Mouse (Mus musculus) layer of hippocampus, adult 18-20 months (tissue): ENCODE measurements at regions not wholly inside any gene's neighbourhood (a gene's known extent, or its start where the extent isn't known, plus 50 kb on each side); places are given as distances from the start of the nearest gene placed in this dataset.
"Not testable (repeated sequence)": the region's sequence is repeated elsewhere in the genome, so short reads cannot be mapped to it uniquely, and the experiment has no call there.

Experiments used
- DNase-seq, 2 experiments: peaks; one replicate each; pipeline ENCODE4 v3.0.0; 2022; ENCODE audit warnings: low spot score in 2 of 2

DNA sequence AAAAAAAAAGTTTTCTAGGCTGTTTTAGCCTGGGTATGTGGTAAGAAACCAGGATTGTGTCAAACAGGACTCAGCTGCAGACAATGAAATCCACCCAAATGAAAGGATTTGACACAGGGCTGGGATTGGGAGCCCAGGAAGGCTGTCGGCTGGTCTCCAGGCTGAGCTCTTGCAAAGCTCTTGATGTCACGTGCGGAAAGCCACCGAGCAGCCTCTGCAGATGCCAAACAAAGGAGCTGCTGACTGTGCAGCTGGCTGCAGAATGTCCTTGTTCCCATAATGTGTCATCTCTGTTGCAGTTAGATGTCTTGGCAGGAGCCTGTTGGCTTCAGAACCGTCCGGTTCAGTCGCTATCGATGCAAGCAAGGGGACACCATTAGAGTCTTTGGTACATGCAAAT is 56.1 kb downstream of the Bbs10 start:
- DNase-seq, result peak in 1 of 2 experiments; percentile 20

DNA sequence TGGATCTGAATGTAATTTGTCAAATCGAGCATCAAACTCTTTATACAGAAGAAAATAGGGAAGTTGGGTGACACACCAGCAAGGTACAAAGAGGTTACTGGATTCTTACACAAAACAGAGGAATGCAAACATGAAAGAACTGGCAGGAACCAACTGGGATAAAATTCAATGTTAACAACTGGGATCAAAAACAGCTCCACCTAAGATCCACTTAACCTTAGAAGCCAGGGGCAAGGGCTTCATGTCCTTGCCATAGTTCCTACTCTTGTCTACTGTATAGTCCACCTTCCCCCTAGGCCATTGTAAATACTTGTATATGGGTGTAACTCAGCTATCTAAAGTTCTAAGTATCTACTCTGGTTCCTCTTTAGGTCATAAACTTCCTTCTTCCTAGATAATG is 59.9 kb downstream of the Bbs10 start:
- not testable (repeated sequence) for DNase-seq

DNA sequence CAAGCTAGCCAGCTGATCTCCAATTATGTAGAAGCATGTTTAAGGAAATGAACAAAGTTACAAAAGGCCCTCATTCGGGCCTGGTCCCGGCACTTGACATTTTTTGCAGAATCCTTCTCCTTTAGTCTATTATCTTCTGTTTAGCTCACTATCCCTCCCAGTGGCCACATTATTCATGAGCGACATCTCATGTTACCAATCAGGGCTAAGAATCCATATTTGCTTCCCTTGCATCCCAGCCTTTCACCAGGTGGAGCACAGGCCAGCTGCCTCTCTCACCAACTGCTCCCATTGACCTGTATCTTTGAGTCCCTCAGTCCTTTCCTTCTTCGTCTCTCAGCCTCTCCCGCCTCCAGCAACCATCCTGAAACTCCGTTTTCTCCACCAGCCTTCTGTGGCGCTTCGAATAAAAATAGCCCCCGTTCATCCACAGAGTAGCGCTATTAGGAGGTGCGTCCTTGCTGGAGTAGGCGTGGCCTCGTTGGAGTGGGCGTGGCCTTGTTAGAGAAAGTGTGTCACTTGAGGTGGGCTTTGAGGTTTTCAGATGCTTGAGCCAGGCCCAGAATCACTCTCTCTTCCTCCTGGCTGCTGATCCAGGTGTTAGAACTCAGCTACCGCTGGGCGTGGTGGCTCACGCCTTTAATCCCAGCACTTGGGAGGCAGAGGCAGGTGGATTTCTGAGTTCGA is 63.4 kb downstream of the Bbs10 start:
- DNase-seq, result no peak

DNA sequence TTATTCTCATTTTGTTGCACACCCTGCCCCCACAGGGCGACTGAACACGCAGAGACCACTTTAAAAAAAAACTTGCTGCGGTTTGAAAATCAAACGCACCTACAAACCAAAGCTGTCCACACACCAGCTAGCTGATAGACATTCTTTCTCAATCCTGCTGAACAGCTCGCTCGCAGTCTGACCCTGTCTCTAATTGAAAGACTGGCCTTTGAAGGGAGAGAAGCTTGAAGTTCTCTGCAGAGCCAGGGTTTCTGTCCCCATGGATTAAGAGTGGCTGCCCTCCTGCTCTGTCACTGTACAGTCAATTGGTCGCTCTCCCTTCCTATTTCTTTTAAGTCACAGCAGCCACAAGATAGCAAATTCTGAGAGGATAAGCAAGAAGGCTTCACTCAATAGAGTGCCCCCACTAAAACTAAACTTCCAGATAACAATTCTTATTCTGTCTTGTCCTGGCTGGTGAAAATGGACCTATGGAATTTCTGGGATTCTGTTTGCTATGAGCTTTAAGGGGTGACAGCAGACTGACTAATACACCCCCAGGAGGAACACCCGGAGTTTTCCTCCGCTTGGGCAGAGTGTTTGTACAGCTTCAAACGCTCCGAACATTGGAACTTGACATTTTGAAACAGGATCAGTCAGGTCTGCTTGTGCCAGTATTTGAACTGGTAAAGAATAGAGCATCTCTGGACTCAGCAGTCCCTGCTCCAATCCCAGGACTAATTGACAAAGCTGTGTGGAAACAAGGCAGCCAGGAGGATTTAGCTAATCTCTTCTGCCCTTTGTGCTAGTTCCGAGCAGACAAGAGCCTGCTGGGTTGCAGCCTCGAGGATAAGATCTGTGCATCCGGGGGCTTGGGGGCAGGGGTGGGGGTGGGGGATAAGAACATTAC is 65.5 kb downstream of the Bbs10 start:
- no peak for DNase-seq

DNA sequence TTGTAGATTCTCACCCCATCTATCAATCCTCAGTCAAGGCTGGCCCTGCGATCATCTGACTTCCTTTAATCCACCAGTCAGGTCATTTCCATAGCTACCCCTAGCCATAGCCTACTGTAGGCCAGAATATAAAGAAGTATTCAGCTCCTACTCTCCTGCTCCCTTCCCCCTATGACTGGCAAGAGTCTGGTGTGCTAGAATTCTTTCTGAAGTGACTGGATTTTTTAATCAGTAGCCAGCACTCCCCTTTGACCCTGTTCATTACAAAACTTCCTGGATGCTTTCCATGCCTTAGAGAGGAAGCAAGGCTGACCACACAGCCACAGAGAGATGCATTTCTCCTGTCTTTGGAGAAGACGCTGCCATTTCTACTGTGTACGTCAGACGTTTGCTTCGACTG is 66.5 kb downstream of the Bbs10 start:
- DNase-seq, result no peak

DNA sequence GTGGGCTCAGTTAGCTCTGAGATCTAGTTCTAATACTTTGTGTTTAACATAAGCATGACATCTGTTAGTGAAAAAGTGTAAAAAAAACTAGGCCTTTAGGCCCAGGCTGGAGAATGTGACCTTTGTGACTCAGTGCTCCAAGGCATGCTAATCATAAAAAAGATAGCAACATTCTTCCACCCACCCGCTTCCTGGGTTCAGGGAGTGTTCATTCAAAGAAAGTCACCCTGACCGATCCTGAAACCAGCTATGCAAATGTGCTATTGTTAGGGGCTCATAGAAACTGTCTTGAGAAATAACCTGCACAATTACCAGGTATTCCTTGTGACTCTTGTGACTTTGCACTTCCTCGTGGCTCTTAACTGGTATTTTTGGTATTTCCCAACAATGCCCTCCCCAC is 70.6 kb downstream of the Bbs10 start:
- DNase-seq, result not testable (repeated sequence)

DNA sequence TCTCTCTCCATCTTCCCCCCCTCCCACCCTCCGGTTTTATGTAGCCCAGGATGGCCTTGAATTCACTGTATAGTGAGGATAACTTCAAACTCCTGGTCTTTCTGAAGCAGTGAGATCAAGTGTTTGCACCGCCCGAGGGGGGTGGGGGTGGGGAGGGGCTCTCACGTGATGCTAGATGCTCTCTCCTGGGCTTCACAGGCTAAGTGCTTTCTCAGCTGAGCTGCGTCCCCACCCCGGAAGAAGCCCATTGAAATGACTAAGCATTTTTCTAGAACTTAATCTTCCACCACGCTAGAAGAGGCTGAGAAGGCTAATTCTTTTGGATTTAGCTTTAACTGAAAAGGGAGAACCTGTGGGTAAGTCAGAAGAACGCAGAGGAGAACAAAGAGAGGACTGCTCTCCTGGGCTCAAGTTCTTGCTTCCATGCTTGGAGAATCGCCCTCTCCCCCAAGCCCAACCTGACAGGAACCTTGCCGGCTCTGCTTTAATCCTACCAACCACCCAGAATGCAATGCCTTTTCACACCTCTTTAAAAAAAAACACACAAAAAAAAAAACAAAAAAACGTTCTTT is 79.7 kb downstream of the Bbs10 start:
- no peak for DNase-seq

DNA sequence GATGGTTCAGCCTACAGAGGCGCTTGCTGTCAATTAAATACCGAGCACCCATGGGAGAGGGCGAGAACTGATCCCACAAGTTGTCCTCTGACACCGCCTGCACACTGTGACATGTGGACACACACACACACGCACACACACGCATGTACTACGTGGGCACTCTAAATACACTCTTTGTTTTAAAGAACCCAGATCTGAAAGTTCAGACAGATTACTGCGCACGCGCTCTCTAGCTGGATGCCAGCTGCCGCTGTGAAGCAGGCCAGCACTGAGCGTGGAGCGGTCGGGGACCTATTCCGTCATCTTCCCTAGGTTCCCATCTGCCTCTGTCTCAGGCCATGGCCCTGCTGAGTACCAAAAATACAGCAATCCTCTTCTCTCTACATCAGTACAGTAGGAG is 83.2 kb downstream of the Bbs10 start:
- DNase-seq, result peak; percentile 56 to 83

DNA sequence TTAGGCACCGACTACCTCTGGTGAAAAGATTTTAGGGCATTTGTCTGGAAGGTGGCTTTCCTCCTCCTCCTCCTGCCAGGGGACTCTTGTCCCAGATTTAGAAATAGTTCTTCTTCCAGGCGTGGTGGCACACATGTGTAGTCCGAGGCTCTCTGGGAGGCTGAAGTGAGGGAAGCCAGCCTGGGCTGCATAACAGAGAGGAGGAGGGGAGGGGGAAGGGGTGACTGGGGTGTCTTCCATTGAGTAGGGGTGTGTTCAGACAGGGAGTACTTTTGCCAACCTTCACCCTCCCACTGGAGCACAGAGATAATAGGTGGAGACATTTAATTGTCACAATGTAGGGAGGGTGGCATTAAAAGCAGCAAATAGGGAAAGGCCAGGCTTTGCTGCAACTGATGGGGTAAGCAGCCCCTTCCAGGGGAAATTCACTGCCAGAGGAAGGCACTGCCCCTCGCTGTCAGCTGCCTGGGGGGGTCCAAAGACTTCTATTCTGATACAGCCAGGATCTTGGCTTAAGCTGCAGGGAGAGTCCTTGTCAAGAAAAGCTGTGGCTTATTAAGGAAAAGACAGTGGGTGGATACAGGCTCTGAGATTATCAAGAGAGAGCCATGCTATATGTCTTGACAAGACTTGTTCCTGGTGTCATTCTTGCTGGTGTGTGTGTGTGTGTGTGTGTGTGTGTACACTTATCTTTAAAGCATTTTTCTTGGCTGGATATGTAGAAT is 83.9 kb downstream of the Bbs10 start:
- peak in 1 of 2 experiments; percentile 11 for DNase-seq

DNA sequence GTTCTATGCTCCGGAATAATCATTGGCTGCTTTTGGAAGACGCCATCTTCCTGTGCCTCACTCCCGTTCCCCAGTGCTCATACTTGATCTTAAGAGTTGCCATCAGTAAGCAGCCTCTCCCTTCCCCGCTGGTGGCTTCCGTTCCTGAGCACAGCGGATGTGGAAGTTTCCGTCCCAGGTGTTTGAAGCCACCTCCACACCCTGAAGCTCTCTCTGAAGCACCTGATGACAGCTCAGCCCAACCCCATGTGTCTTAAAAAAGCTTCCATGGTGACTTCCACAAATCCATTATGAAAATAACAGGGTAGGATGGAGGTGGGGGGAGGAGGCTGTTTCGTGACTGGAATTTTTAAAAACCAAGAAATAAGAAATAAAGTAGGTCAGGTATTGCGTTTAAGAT is 87.1 kb downstream of the Bbs10 start:
- DNase-seq, result no peak

DNA sequence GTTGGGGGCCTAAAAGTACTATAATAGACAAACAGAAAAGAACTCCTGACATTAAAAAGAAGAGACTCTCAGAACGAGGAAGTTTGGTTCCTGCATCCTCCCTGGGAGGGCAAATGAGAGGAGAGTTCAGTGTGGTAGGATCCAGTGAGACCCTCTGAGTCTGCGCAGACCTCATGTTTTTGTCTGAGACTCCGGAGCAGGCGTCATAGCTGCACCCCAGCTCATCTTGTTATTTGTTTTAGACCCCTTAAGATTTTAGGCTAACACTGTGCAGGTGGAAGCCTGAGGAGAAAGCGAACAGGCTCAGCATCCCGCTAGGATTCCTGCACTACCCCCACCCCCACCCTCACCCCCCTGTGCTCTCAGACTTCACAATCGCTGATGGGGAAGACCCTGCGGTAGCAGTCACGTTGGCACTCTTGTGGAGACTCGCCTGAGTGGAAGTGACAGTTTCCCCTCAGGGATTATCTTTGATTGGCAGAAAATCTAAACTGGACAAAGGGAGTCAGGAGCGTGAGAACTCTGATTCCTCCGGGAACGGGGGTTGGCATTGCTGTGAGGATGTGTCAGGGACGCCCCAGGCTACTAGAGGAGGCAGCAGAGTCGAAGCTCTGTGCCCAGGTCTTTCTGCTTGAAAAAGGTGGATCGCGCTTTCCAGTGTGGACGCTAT is 85.0 kb upstream of the Nap1l1 start:
- no peak for DNase-seq

DNA sequence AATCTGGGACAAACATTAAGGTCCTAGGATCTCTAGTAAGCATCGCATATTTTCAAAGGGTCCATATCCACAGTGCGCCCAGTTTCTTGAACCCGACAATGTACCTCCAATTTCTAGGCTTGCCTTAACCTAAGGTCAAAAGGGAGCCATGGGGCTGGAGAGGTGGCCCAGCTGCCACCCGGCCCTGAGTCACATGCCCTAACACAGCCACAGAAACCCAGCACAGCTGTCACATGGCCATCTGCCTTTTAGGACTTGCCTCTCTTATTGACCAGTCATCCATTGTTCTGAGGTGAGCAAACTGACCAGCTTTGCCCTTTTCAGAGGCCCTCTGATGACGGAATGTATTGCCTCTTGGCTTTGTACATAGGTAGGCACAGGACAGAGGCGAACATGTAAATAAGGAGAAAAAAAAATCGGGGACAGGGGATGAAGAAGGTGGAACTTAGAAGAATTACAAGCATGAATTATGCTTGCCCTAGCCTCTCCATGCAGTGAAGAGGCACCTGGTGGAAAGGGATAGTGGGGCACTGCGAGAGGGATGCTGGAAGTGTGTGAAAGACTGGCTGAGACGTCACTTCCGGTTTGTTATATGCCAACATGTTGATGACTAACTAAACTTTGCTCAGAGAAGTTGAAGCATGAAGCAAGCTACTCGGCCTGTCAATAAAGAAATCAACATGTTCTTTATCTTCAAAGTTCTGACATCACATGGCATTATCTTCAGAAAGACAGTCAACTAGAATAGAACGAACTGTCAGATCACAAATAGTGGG is 84.3 kb upstream of the Nap1l1 start:
- DNase-seq, result no peak

DNA sequence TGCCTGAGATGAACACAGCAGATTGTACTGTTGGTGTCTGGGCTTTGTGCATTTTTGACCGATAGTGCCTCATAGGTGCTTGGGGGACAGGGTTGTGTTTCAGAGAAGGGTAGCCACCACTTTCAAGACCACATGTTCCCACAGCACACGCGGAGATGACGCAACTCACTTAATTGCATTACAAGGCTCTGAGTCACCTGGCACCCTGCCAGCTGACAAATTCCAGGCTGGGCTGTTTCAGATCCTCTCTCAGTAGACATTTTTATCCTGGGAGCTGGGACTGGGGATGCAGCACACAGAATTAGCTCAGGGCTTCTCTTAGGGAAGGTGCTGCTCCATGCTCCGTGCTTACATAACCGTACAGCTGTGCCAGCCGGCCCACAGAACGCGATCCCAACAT is 83.1 kb upstream of the Nap1l1 start:
- DNase-seq, result peak; percentile 68 to 85

DNA sequence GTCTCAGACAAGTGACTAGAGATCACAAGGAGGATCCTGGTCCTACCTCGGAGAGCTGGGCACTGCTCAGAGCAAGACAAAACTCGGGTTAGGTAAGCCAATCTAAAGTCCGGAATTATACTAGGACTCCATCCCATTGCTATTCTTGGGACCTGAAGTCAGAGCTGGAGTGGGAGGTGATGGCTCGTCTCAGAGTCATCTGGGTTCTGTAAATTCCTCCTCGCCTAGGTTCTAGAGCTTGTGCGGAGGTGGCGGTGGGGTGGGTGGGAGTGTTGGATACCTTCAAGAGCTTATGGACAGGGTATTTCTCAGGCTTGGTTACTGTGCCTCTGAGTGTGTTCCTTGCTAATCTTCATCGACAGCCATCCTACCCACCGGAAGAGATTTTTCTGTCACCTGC is 78.6 kb upstream of the Nap1l1 start:
- no peak for DNase-seq

DNA sequence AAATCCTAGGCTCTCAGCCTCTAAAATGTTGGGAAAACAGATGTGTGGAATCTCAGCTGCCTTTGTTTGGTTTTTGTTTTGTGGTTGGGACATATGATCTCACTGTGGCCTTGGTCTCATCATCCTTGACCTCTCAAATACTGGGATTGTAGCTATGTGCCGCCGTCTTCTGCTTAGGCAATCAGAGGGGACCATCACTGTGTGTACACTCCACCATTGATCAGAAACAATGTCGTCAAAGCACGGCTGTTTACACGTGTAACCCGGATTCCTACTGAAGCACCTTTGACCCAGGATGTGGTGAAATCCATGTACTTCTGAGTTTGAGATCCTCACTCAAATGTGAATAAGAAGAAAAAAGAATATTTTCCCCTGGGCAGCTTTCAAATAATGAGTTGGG is 68.0 kb upstream of the Nap1l1 start:
- no peak for DNase-seq

DNA sequence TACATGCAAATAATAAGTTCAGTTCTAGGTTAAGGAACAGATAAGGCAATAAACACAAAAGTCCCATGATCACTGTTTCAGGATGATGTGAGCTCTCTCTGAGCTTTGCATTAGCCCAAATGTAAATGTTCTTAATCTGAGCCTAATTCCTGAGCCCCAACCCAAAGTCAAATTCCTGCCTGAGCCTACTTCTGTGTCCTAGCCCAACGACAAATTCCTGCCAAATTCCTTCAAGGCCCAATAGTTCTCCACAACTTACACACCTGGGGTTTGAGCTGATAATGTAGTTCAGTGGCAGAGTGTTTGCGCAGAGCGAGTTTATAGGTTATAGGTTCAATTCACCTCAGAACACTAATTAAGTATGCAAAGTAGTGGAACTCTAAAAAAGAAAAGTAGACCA is 64.1 kb upstream of the Nap1l1 start:
- DNase-seq, result no peak

DNA sequence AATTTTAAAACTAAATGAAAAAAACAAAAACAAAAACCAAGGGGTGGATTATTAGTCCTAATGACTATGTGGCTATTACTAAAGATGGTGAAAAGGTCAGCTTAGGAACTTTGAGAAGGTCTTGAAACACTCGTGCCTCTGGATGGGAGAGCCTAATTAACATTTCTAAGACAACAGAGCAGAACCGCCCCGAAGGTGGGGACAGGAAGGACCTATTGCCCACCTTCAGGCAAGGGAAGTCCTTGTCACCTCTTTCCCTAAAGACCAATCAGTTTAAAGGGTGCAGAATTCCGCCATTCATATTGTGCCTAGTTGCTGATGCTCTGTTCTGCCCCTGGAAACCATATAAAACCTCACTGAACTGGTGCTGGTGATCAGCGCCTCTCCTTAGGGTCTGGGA is 63.5 kb upstream of the Nap1l1 start:
- DNase-seq, result no peak

DNA sequence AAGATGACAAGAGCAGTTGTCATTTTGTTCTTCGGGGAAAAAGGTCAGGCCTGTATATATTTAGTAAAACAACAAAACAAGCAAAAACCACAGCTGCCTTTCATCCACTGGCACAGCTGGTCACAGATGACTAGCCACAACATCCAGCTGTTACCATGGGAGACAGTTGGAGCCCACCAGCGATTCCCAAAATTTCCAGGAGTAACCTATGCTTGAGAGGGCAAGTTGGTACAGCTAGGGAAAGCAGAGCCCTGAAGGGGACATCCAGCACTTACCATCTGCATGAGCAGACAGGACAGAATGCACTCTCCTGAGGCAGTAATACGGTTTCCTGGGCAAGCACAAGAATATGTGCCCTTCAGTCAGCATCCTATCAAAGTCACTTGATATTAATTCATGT is 62.9 kb upstream of the Nap1l1 start:
- DNase-seq, result no peak

DNA sequence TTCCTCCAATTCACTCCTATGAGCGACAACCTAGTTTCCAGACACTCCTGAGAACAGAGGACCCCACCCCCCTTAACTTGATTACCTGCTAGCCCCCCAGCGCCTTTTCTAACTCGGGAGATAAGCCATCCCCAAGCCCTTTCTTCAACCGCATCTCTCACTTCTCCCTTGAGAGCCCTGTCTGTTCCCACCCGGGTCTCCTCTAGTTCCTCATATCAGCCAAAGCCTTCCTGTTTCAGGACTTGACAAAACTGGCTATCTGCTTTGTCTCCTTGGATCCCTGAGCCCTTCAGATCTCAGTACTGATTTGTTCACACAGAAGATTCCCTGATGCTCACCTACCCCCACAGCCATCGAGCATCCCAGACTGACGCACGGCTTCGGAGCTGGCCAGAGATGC is 61.5 kb upstream of the Nap1l1 start:
- DNase-seq, result no peak

DNA sequence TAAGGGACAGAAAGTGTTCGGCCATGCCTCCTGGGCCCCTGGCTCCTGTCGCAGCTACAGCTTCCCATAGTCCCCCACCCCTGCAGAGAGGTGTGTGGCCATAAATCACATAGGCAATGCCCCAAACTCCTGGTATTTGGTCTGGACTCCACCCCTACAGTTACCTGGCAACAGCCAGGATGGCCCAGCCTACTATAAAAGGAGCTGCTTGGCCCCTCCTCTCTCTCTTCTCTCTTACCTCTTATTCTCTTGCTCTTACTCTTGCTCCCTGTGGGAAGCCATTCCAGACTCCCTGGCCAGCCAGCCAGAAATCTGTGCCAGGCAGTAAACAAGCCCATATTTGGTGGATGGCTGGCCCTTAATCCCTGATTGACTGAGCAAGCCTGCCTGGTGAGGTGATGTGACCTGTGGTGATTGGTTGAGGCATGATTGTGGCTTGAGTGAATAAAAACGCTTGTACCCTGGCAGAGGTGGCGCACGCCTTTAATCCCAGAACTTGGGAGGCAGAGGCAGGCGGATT is 56.4 kb upstream of the Nap1l1 start:
- DNase-seq, result no peak
